Mouse (Mus musculus): ENCODE data around the gene Hpse2.

DNA sequence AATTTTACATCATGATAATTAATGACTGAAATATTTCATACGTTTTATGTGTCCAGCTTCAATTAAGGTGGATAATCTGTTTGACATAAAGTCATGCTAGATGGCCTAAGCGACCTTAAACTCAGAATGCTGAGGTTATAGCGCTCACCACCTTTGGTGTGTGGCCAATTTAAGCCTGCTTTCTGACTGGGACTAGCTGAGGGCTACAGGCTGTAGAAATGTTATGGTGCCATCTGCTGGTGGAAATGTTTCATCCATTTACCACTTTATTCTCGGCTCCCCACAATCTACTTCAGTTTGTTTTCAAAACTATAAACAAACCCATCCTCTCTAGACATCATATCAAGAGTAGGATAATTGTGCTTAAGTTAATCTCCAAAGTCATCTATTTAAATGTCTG lies 8.2 kb upstream of the Hpse2 start:
- TF ChIP-seq CTCF (IDR thresholded peaks at IDR 0.05; ENCODE audit: insufficient read depth, low read length) (peak; percentile 24; the same call in 1 of the 2 replicates), POLR2A (IDR thresholded peaks at IDR 0.05; ENCODE audit: borderline replicate concordance, extremely low read depth, low read depth, low read length) (no peak)
